Mouse (Mus musculus): ENCODE data around the gene Tbc1d10c. TPM values are rescaled to one million over a fixed set of nuclear protein-coding genes. Genes with fewer than 3 reads are reported as not detected.

The Tbc1d10c gene
- total and polyA plus RNA-seq, 3 experiments: 12.8 to 36.0 (median 21.9) TPM

GRCm38 (mm10) chr19:4222165-4222564, 31.1 kb upstream of the Tbc1d10c start:
- no peak for TF ChIP-seq GATA2 (IDR thresholded peaks at IDR 0.05; ENCODE audit: borderline replicate concordance, low read depth, low read length)
- TF ChIP-seq CTCF (IDR thresholded peaks at IDR 0.05; ENCODE audit: low read depth, low read length): no peak
- no peak for TF ChIP-seq POLR2AphosphoS5 (IDR thresholded peaks at IDR 0.05; ENCODE audit: insufficient replicate concordance, low read depth, low read length)
- TF ChIP-seq GATA1 (IDR thresholded peaks at IDR 0.05; ENCODE audit: borderline replicate concordance, low read length): no peak
- no peak for TF ChIP-seq TAL1 (conservative IDR thresholded peaks at IDR 0.05; ENCODE audit: low read depth, low read length)
- Histone ChIP-seq H3K27me3 (ENCODE audit: insufficient read depth, low read length) (peaks cover 71% of the 10 kb centered on the region), H3K36me3 (replicated peaks) (no peaks in the 10 kb centered on the region), H3K4me1 (ENCODE audit: insufficient read depth, low read depth, low read length) (peaks cover 31% of the 10 kb centered on the region), H3K9me3 (replicated peaks) (no peaks in the 10 kb centered on the region), H3K4me3 (ENCODE audit: low read depth, low read length) (no peak overlapping the region)
- ATAC-seq (ENCODE audit: extremely low read depth, insufficient number of reproducible peaks, low FRiP score, poor library complexity, severe bottlenecking) (no peak), DNase-seq (ENCODE audit: low spot score) (no peak)

GRCm38 (mm10) chr19:4220957-4221743, 30.1 kb upstream of the Tbc1d10c start:
- TF ChIP-seq CTCF (IDR thresholded peaks at IDR 0.05; ENCODE audit: low read depth, low read length) (no peak), TAL1 (conservative IDR thresholded peaks at IDR 0.05; ENCODE audit: low read depth, low read length) (no peak), POLR2AphosphoS5 (IDR thresholded peaks at IDR 0.05; ENCODE audit: insufficient replicate concordance, low read depth, low read length) (no peak), GATA1 (IDR thresholded peaks at IDR 0.05; ENCODE audit: borderline replicate concordance, low read length) (no peak), GATA2 (IDR thresholded peaks at IDR 0.05; ENCODE audit: borderline replicate concordance, low read depth, low read length) (no peak)
- H3K9me3 ChIP-seq (replicated peaks): no peaks in the 10 kb centered on the region
- H3K4me1 ChIP-seq (ENCODE audit: insufficient read depth, low read depth, low read length): peaks cover 33% of the 10 kb centered on the region
- no peak for DNase-seq (ENCODE audit: low spot score)
- peaks cover 74% of the 10 kb centered on the region for H3K27me3 ChIP-seq (ENCODE audit: insufficient read depth, low read length)
- peak overlapping the region; percentile 25; the same call in 1 of the 2 replicates for H3K4me3 ChIP-seq (ENCODE audit: low read depth, low read length)
- no peak for ATAC-seq (ENCODE audit: extremely low read depth, insufficient number of reproducible peaks, low FRiP score, poor library complexity, severe bottlenecking)
- H3K36me3 ChIP-seq (replicated peaks): no peaks in the 10 kb centered on the region

GRCm38 (mm10) chr19:4220416-4220815, 29.3 kb upstream of the Tbc1d10c start:
- DNase-seq (ENCODE audit: low spot score) (no peak), ATAC-seq (ENCODE audit: extremely low read depth, insufficient number of reproducible peaks, low FRiP score, poor library complexity, severe bottlenecking) (no peak)
- Histone ChIP-seq H3K36me3 (replicated peaks) (no peaks in the 10 kb centered on the region), H3K4me3 (ENCODE audit: low read depth, low read length) (peak overlapping the region; percentile 25; the same call in 1 of the 2 replicates), H3K4me1 (ENCODE audit: insufficient read depth, low read depth, low read length) (peaks cover 37% of the 10 kb centered on the region), H3K27me3 (ENCODE audit: insufficient read depth, low read length) (peaks cover 77% of the 10 kb centered on the region), H3K9me3 (replicated peaks) (no peaks in the 10 kb centered on the region)
- TF ChIP-seq TAL1 (conservative IDR thresholded peaks at IDR 0.05; ENCODE audit: low read depth, low read length) (no peak), GATA1 (IDR thresholded peaks at IDR 0.05; ENCODE audit: borderline replicate concordance, low read length) (no peak), POLR2AphosphoS5 (IDR thresholded peaks at IDR 0.05; ENCODE audit: insufficient replicate concordance, low read depth, low read length) (no peak), CTCF (IDR thresholded peaks at IDR 0.05; ENCODE audit: low read depth, low read length) (no peak), GATA2 (IDR thresholded peaks at IDR 0.05; ENCODE audit: borderline replicate concordance, low read depth, low read length) (no peak)

- no peak for DNase-seq (ENCODE audit: low spot score)
- Histone ChIP-seq H3K4me3 (ENCODE audit: low read depth, low read length) (no peak overlapping the region; the same call in 1 of the 2 replicates), H3K9me3 (replicated peaks) (no peaks in the 10 kb centered on the region), H3K36me3 (replicated peaks) (no peaks in the 10 kb centered on the region), H3K27me3 (ENCODE audit: insufficient read depth, low read length) (peaks cover 78% of the 10 kb centered on the region), H3K4me1 (ENCODE audit: insufficient read depth, low read depth, low read length) (peaks cover 40% of the 10 kb centered on the region)
- no peak for ATAC-seq (ENCODE audit: extremely low read depth, insufficient number of reproducible peaks, low FRiP score, poor library complexity, severe bottlenecking)
- TF ChIP-seq TAL1 (conservative IDR thresholded peaks at IDR 0.05; ENCODE audit: low read depth, low read length) (no peak), CTCF (IDR thresholded peaks at IDR 0.05; ENCODE audit: low read depth, low read length) (no peak), GATA1 (IDR thresholded peaks at IDR 0.05; ENCODE audit: borderline replicate concordance, low read length) (no peak), GATA2 (IDR thresholded peaks at IDR 0.05; ENCODE audit: borderline replicate concordance, low read depth, low read length) (no peak), POLR2AphosphoS5 (IDR thresholded peaks at IDR 0.05; ENCODE audit: insufficient replicate concordance, low read depth, low read length) (no peak)
These were observed 28.9 kb upstream of the Tbc1d10c start for GRCm38 (mm10) chr19:4219943-4220342.

- TF ChIP-seq GATA1 (IDR thresholded peaks at IDR 0.05; ENCODE audit: borderline replicate concordance, low read length): no peak
- no peak for ATAC-seq (ENCODE audit: extremely low read depth, insufficient number of reproducible peaks, low FRiP score, poor library complexity, severe bottlenecking)
- H3K9me3 ChIP-seq (replicated peaks): no peaks in the 10 kb centered on the region
- DNase-seq (ENCODE audit: low spot score): no peak
- H3K4me3 ChIP-seq (ENCODE audit: low read depth, low read length): no peak overlapping the region
- peaks cover 84% of the 10 kb centered on the region for H3K27me3 ChIP-seq (ENCODE audit: insufficient read depth, low read length)
- no peaks in the 10 kb centered on the region for H3K36me3 ChIP-seq (replicated peaks)
- H3K4me1 ChIP-seq (ENCODE audit: insufficient read depth, low read depth, low read length): peaks cover 51% of the 10 kb centered on the region
These were observed 27.7 kb upstream of the Tbc1d10c start for GRCm38 (mm10) chr19:4218784-4219183.

GRCm38 (mm10) chr19:4218293-4218692, 27.2 kb upstream of the Tbc1d10c start:
- H3K36me3 ChIP-seq (replicated peaks): no peaks in the 10 kb centered on the region
- no peak for TF ChIP-seq GATA1 (IDR thresholded peaks at IDR 0.05; ENCODE audit: borderline replicate concordance, low read length)
- ATAC-seq (ENCODE audit: extremely low read depth, insufficient number of reproducible peaks, low FRiP score, poor library complexity, severe bottlenecking) (no peak), DNase-seq (ENCODE audit: low spot score) (no peak)
- H3K4me3 ChIP-seq (ENCODE audit: low read depth, low read length): no peak overlapping the region
- H3K4me1 ChIP-seq (ENCODE audit: insufficient read depth, low read depth, low read length): peaks cover 54% of the 10 kb centered on the region
- no peaks in the 10 kb centered on the region for H3K9me3 ChIP-seq (replicated peaks)
- H3K27me3 ChIP-seq (ENCODE audit: insufficient read depth, low read length): peaks cover 85% of the 10 kb centered on the region

All from G1E (cell line).